9 mouse cellular contexts compared by ENCODE assay signal in genomic region chr17:25270795-25271335, GRCm38 (mm10). TPM values are rescaled to one million over a fixed set of nuclear protein-coding genes. Genes with fewer than 3 reads are reported as not detected.
DNase-seq lines count a peak whose midpoint lies in the region; ATAC-seq lines count a peak whose summit lies in the region.
"Had no signal": no experiment of that assay in that cellular context is flagged by ENCODE, and none has a peak within 500 bp of the region (broad histone marks: within the 10 kb centered on the region; RNA-seq: fewer than 3 reads in every experiment).

No protein-coding gene starts in this region.

- H3K9ac ChIP-seq in liver, embryonic 11.5 days (ENCODE audit: low read depth, low read length), result peak overlapping the region; percentile 20; the same call in 1 of the 2 replicates
- H3K9ac ChIP-seq in forebrain, embryonic 11.5 days (ENCODE audit: low read length), result peak overlapping the region; percentile 12; the same call in 1 of the 2 replicates
- peak overlapping the region; percentile 100; the same call in 1 of the 2 replicates for H3K9ac ChIP-seq in limb, embryonic 13.5 days
- H3K9ac ChIP-seq in neural tube, embryonic 13.5 days, result peak overlapping the region; percentile 98

- H3K4me2 ChIP-seq in liver, embryonic 11.5 days, result peak overlapping the region; percentile 99
- H3K4me2 ChIP-seq in forebrain, embryonic 11.5 days (ENCODE audit: low read depth, low read length, severe bottlenecking), result peak overlapping the region; percentile 89
- H3K4me2 ChIP-seq in limb, embryonic 13.5 days (replicated peaks), result peak overlapping the region; percentile 100
- H3K4me2 ChIP-seq in neural tube, embryonic 13.5 days, result peak overlapping the region; percentile 97

- H3K27ac ChIP-seq in liver, embryonic 11.5 days (ENCODE audit: low read depth, low read length), result no peak overlapping the region
- no peak overlapping the region for H3K27ac ChIP-seq in forebrain, embryonic 11.5 days (ENCODE audit: low read depth, low read length)
- H3K27ac ChIP-seq in limb, embryonic 13.5 days, result no peak overlapping the region
- no peak overlapping the region for H3K27ac ChIP-seq in neural tube, embryonic 13.5 days (replicated peaks)

- no peaks in the 10 kb centered on the region for H3K9me3 ChIP-seq in liver, embryonic 11.5 days (ENCODE audit: control insufficient read depth, low read length)
- H3K9me3 ChIP-seq in forebrain, embryonic 11.5 days (ENCODE audit: control insufficient read depth, low read length), result no peaks in the 10 kb centered on the region
- no peaks in the 10 kb centered on the region for H3K9me3 ChIP-seq in limb, embryonic 13.5 days
- H3K9me3 ChIP-seq in neural tube, embryonic 13.5 days, result no peaks in the 10 kb centered on the region

- peaks cover 42% of the 10 kb centered on the region for H3K36me3 ChIP-seq in liver, embryonic 11.5 days (ENCODE audit: control insufficient read depth, insufficient read depth, low read length)
- peaks cover 28% of the 10 kb centered on the region for H3K36me3 ChIP-seq in forebrain, embryonic 11.5 days (ENCODE audit: control insufficient read depth, insufficient read depth, low read length)
- peaks cover 42% of the 10 kb centered on the region for H3K36me3 ChIP-seq in limb, embryonic 13.5 days
- H3K36me3 ChIP-seq in neural tube, embryonic 13.5 days, result peaks cover 41% of the 10 kb centered on the region

- H3K4me1 ChIP-seq in liver, embryonic 11.5 days (replicated peaks; ENCODE audit: control insufficient read depth, insufficient read depth, low read length), result peaks cover 30% of the 10 kb centered on the region
- H3K4me1 ChIP-seq in forebrain, embryonic 11.5 days (replicated peaks; ENCODE audit: control insufficient read depth, insufficient read depth, low read length), result peaks cover 9% of the 10 kb centered on the region
- H3K4me1 ChIP-seq in limb, embryonic 13.5 days, result peaks cover 34% of the 10 kb centered on the region
- H3K4me1 ChIP-seq in neural tube, embryonic 13.5 days (replicated peaks), result peaks cover 42% of the 10 kb centered on the region

- 85% methylated on average over 2 of the region's 2 CpGs for WGBS in liver, embryonic 11.5 days
- WGBS in forebrain, embryonic 11.5 days, result 88% methylated on average over 2 of the region's 2 CpGs
- WGBS in limb, embryonic 13.5 days, result 83% methylated on average over 2 of the region's 2 CpGs
- 87% methylated on average over 2 of the region's 2 CpGs for WGBS in neural tube, embryonic 13.5 days

- peak overlapping the region; percentile 78 for H3K4me3 ChIP-seq in liver, embryonic 11.5 days (ENCODE audit: low read depth, low read length)
- peak overlapping the region; percentile 99 for H3K4me3 ChIP-seq in forebrain, embryonic 11.5 days (ENCODE audit: low read depth, low read length)
- H3K4me3 ChIP-seq in limb, embryonic 13.5 days, result peak overlapping the region; percentile 99
- peak overlapping the region; percentile 99 for H3K4me3 ChIP-seq in neural tube, embryonic 13.5 days

- ATAC-seq in liver, embryonic 11.5 days (replicated peaks; ENCODE audit: low FRiP score), result no peak
- ATAC-seq in forebrain, embryonic 11.5 days (replicated peaks; ENCODE audit: low FRiP score), result no peak
- no peak for ATAC-seq in limb, embryonic 13.5 days (ENCODE audit: low FRiP score, low read depth)
- ATAC-seq in neural tube, embryonic 13.5 days (ENCODE audit: low read depth), result no peak

- no peaks in the 10 kb centered on the region for H3K27me3 ChIP-seq in liver, embryonic 11.5 days (replicated peaks; ENCODE audit: control insufficient read depth, insufficient read depth, low read length)
- H3K27me3 ChIP-seq in forebrain, embryonic 11.5 days (ENCODE audit: control insufficient read depth, insufficient read depth, low read length), result no peaks in the 10 kb centered on the region
- H3K27me3 ChIP-seq in limb, embryonic 13.5 days, result no peaks in the 10 kb centered on the region
- no peaks in the 10 kb centered on the region for H3K27me3 ChIP-seq in neural tube, embryonic 13.5 days

- DNase-seq in liver, embryonic 11.5 days (ENCODE audit: low spot score), result no peak
- DNase-seq in liver, result no peak
- DNase-seq in forebrain, embryonic 11.5 days (ENCODE audit: low spot score), result no peak
- no peak for DNase-seq in right cerebral cortex, postnatal 10 days (ENCODE audit: low spot score in 2 of 2)
- DNase-seq in cerebellum, postnatal 25 days, result no peak
- no peak for DNase-seq in thymus, postnatal 10 days (ENCODE audit: low spot score in 2 of 2)
- DNase-seq: right cerebral cortex, postnatal 14 days had no signal

RNA-seq across cellular contexts. Expression of gene Ube2i, which starts 3.6 kb away (rescaled TPM):
- polyA plus RNA-seq in liver, embryonic 11.5 days (2014; fragmentation: Nextera tagmentation; extraction: Ambion mirVana), result 621 and 624 TPM in 2 replicates
- 837 and 868 TPM in 2 replicates for polyA plus RNA-seq in forebrain, embryonic 11.5 days (2014; fragmentation: Nextera tagmentation; extraction: Ambion mirVana)
- 679 and 685 TPM in 2 replicates for polyA plus RNA-seq in limb, embryonic 13.5 days (2015; fragmentation: Nextera tagmentation; extraction: Ambion mirVana)
- 503 and 513 TPM in 2 replicates for polyA plus RNA-seq in neural tube, embryonic 13.5 days (2015; fragmentation: Nextera tagmentation; extraction: Ambion mirVana)

RNA-seq across cellular contexts. Expression of gene Baiap3, which starts 14.7 kb away (rescaled TPM):
- polyA plus RNA-seq in liver, embryonic 11.5 days (2014; fragmentation: Nextera tagmentation; extraction: Ambion mirVana), result 0.60 and 0.83 TPM in 2 replicates
- 1.2 and 1.7 TPM in 2 replicates for polyA plus RNA-seq in forebrain, embryonic 11.5 days (2014; fragmentation: Nextera tagmentation; extraction: Ambion mirVana)
- polyA plus RNA-seq in limb, embryonic 13.5 days (2015; fragmentation: Nextera tagmentation; extraction: Ambion mirVana), result 1.1 and 1.7 TPM in 2 replicates
- polyA plus RNA-seq in neural tube, embryonic 13.5 days (2015; fragmentation: Nextera tagmentation; extraction: Ambion mirVana), result 3.7 and 3.8 TPM in 2 replicates

RNA-seq across cellular contexts. Expression of gene Prss34, which starts 27.3 kb away (rescaled TPM):
- not detected in 2 replicates for polyA plus RNA-seq in liver, embryonic 11.5 days (2014; fragmentation: Nextera tagmentation; extraction: Ambion mirVana)
- not detected in 2 replicates for polyA plus RNA-seq in forebrain, embryonic 11.5 days (2014; fragmentation: Nextera tagmentation; extraction: Ambion mirVana)
- 0.70 and 0.78 TPM in 2 replicates for polyA plus RNA-seq in limb, embryonic 13.5 days (2015; fragmentation: Nextera tagmentation; extraction: Ambion mirVana)
- polyA plus RNA-seq in neural tube, embryonic 13.5 days (2015; fragmentation: Nextera tagmentation; extraction: Ambion mirVana), result not detected in 2 replicates

RNA-seq across cellular contexts. Expression of gene Tsr3, which starts 30.9 kb away (rescaled TPM):
- 49.3 and 51.1 TPM in 2 replicates for polyA plus RNA-seq in liver, embryonic 11.5 days (2014; fragmentation: Nextera tagmentation; extraction: Ambion mirVana)
- 63.4 and 66.7 TPM in 2 replicates for polyA plus RNA-seq in forebrain, embryonic 11.5 days (2014; fragmentation: Nextera tagmentation; extraction: Ambion mirVana)
- polyA plus RNA-seq in limb, embryonic 13.5 days (2015; fragmentation: Nextera tagmentation; extraction: Ambion mirVana), result 57.0 and 59.4 TPM in 2 replicates
- polyA plus RNA-seq in neural tube, embryonic 13.5 days (2015; fragmentation: Nextera tagmentation; extraction: Ambion mirVana), result 62.1 and 62.3 TPM in 2 replicates

RNA-seq across cellular contexts. Expression of gene Gnptg, which starts 30.9 kb away (rescaled TPM):
- 29.0 and 30.8 TPM in 2 replicates for polyA plus RNA-seq in liver, embryonic 11.5 days (2014; fragmentation: Nextera tagmentation; extraction: Ambion mirVana)
- 51.3 and 56.3 TPM in 2 replicates for polyA plus RNA-seq in forebrain, embryonic 11.5 days (2014; fragmentation: Nextera tagmentation; extraction: Ambion mirVana)
- polyA plus RNA-seq in limb, embryonic 13.5 days (2015; fragmentation: Nextera tagmentation; extraction: Ambion mirVana), result 34.9 and 35.5 TPM in 2 replicates
- polyA plus RNA-seq in neural tube, embryonic 13.5 days (2015; fragmentation: Nextera tagmentation; extraction: Ambion mirVana), result 72.4 and 90.8 TPM in 2 replicates

Comparison
In these comparisons a context has a peak if more than half of its experiments do, and no peak if none do; other contexts are left out.
1. H3K9ac ChIP-seq: peak in every context shown above with its lines; median percentile 100 in limb, embryonic 13.5 days; 98 in neural tube, embryonic 13.5 days; 20 in liver, embryonic 11.5 days; 12 in forebrain, embryonic 11.5 days.